Mouse (Mus musculus) lung, postnatal 25 days (tissue): ENCODE data around the gene Piwil4.
"Not testable (repeated sequence)": the region's sequence is repeated elsewhere in the genome, so short reads cannot be mapped to it uniquely, and the experiment has no call there.

Experiments
- DNase-seq: peaks from one replicate; pipeline ENCODE4 v3.0.0; 2022; ENCODE audit warnings: low spot score

The Piwil4 gene

DNA sequence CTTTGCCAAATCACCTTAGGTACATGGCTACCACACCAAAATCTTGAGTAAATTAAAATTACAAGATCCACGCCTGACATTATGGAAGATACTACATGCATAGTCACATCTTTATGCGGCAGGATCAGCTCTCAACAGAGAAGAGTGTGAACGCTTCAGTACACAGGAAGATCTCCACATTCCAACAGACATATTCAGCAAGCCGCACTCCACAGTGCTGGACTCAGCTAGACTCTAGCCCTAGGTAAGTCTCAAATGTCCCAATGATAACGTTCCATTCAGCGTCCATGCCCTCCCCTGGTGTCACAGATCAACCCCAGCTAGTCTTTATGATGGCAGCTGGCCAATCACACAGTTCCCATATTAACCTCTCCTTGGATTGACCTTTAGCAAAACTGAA lies 14.5 kb downstream of the Piwil4 start:
- DNase-seq = no peak

DNA sequence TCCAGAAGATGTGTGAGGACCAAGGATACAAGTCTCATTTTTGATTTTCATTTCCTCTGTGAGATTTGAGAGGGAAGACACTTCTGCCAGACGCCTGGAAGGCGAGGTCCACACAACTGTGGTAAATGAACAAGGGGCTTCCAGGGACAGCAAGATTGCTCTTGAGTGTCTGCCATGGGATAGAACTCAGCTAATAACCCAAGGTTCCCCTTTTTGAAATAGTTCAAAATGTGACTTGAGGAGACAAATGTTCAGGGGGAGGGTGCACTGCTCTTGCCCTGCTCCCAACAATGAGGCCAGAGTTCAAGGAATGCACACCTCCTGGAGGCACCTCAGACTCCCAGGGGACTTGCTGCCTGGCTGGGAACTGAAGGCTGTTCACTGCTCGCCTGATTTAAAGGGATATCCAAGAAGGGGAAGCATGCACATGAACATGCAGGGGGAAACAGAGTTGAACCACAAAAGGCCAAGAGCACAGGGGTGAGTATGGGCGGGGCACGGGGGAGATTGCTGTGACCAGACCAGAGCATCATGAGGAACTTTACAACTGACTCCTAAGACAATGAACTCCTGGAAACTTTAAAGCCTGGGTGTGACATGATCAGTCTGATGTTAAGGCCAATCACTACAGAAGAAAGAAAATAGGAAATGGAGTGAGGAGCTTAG lies 15.6 kb downstream of the Piwil4 start:
- DNase-seq = no peak

DNA sequence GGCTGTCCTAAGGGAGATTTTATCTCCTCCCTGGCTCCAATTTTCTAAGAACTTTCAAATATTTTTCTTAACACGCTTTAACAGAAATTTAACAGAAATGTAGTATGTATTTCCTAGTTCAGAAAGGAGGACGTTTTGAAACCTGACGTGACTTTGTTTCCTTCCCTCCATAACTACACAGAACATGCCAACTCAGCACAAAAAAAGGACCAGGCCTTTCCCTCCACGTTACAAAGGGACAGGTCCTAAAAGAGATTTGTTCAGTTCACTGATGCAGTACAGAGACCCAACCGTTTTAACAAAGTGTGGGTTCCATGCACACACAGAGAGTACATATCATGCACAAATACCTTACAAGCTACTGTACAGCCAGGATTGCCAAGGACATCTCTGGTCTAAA lies 18.9 kb downstream of the Piwil4 start:
- DNase-seq = no peak

DNA sequence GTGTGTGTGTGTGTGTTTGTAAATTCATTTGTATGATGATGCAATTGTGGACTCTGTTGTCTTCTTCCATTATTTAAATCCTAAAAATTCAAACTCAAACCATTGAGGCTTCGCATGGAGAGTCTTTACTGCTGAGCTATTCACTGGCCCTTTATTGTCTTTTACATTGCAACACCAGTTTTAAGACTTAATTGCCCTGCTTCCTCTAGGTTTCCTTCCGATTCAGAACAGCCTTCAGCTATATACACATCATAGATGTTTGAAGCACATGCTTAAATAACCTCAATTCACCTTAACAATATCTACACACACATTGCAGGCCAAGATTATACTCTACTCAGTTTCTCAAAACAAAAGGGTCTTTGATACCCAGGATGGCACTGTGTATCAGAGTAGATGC lies 20.1 kb downstream of the Piwil4 start:
- DNase-seq = no peak

DNA sequence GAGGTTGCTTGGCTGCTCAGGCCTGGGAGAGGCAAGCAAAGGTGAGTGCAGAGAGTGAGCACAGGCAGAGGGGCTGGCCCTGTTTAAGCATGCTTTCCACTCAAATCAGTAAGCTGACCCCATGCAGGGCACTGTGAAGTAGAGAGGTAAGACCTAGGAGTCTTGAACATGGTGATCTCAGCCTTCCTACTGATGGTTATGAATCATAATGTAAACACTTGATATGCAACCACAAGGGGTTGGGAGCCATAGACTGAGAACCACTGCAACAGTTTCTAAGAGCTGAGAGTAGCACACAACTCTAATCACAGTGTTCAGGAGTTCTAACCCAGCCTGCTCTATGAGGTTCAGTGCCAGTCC lies 22.2 kb downstream of the Piwil4 start:
- DNase-seq = peak; percentile 56

DNA sequence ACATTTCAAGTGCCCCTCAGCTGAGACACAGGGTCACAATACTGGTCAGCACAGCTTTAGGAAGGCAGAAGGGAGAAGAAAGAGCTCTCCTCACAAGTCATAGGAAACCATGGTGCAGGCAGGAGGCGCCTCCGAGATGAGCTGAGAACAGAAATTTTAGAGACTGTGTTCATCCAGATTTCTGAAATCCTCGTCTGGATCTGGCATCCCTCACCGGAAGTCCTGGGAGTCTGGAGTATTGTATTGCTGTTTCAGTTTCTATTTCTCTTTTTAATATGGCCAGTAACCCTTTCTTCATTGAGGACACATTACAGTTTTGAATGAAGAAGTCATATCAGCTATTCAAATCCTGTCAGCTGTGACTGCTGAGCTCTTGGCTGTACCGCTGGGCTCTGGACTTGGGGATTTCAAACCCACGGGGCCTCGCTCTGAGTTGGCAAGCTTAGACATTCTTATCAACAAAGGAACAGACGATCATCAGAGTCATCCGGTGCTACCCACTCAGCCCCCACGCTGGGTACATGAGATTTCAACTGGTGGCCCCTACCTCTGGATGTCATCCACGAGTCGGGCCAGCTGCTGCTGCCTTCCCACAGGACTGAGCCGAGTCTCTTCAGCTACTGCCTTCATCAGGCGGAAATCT lies 22.7 kb downstream of the Piwil4 start:
- peak; percentile 39 for DNase-seq

DNA sequence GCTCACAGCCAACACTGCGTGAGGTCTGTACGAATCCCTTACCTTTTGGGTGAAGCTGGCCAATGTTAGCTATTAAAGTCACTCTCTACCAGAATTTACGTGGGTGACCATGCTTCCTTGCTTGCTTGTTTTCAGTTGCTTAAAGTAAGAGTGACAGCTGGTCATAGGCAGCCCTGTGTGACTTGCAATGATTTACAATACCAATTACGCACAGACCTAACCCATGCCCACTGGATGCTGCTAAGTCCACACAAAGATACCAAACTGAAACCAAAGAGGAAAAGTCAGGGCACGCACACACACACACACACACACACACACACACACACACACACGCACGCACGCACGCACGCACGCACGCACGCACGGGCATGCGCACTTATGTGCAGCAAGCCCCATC lies 25.3 kb downstream of the Piwil4 start:
- no peak for DNase-seq

DNA sequence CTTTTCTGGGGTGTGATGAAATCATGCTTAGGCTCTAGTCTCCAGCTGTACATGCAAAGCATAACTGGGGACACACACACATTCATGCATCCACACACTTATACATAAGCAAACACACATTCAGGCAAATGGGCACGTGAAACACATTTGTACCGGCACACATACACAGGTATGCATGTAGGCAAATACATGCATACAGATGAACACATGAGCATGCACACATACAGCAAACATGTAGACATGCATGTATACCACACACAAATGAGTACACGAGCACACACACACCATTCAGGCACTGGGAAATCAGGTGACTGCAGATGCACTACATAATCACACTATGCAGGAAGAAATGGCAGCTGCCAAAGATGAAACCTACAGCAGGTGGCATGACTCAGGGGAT lies 29.6 kb downstream of the Piwil4 start:
- no peak for DNase-seq

DNA sequence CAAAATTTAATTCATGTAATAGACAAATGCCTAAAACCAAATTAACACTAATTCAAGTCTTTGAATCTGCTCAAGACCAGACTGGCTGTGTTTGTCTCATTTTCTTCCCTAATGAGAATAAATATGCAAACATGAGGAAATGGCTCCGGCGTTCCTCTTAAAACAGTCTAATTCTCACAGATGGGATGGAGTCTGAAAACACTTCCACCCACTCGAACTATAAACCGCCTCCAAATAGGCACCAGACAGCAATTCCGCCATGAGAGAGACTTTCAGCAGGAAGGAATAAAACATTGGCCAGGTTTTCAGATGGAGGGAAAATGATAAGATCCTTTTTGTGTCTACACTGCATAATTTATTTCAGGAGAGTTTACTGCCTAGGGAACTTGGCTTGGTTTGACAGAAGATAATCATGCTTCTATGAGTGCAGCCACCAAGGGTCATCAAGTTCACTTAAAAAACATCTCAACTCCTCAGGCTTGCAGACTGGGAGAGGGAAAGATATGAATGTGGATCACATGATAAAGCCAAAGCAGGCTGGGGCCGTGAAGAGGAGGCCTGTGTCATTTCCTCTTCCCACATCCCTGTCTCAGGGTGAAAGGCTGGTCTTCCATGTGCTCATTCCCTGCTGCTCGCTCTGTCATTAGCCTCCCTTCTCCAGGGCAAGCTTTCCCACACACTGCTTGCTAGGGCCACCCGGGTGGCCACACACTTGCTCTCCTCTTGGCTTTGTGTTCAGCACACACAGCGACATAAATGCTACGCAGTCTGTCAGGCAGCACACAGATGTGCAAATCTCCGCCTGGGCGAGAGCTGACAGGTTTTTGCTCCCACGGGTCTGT lies 35.0 kb downstream of the Piwil4 start:
- DNase-seq = no peak

DNA sequence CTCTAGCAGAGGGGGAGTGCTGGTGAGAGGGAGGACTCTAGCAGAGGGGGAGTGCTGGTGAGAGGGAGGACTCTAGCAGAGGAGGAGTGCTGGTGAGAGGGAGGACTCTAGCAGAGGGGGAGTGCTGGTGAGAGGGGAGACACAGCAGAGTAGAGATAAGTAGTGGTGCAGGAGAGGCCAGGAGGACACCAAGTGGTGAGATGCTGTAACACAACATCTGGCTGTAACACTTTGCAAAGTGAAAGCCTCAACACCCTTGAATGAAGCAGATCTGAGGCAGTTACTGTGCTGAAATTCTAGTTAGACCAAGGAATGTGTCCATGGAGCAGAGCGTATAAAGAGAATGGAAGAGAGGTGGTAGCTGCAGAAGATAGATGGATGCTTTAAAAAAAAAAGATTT lies 39.7 kb downstream of the Piwil4 start:
- DNase-seq = not testable (repeated sequence)

DNA sequence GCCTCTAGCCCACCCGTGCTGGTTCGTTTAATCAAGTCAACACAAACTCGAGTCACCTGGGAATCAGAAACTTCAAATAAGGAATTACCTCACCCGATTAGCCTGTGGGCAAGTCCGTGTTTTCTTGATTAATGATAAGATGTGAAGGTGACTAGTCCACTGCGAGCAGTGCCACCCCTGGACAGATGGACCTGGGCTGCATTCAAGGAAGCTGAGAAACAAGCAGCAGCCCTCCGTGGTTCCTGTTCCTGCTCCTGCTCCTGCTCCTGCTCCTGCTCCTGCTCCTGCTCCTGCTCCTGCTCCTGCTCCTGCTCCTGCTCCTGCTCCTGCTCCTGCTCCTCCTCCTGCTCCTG lies 41.3 kb downstream of the Piwil4 start:
- DNase-seq = no peak

DNA sequence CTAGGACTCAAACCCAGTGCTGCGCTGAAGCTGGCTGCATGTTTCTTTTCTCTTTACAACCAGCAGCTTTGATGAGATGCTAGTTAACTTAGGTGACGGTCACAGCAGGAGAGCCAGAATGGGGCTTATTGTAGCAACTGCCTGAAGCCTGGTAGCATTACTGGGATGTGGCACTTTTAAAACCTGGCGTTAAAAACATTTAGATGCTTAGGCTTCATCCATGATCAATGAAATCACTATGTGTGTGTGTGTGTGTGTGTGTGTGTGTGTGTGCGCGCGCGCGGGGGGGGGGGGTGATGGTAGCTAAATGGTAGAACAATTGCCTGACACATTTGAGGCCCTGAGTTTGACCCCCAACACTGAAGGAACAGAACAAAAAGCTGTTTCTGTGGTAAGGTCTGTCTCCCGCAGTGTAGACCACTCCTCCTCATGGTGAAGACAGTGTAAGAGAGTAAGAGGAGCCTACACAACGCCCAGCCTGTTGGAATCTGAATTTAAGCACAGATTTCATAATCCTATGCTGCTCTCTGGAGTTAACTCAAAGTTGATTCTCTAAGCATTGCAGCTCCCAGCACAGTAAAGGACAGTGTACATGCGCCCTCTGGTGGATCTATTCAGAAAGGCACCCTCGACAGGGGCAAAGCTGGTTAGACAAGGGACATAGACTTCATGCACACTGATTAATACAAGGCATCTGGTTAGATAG lies 41.8 kb downstream of the Piwil4 start:
- DNase-seq = peak; percentile 91

DNA sequence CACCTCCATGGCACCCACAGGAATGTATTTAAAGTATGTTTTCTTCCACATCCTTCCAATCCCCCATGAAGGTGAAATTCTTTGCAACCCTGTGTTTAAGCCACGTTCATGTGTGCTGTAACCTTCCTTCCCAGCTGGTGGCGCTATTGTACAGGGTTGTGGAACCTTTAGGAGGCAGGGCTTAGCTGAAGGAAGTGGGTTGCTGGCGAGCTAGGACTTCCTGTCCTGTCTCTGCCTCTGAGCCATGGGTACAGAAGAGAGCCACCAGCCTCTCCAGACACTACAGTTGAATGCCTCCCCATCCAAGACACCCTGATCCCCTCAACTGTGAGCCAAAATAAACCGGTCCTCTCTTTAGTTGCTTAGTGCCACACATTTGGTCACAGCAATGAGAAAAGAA lies 42.6 kb downstream of the Piwil4 start:
- peak; percentile 35 for DNase-seq

DNA sequence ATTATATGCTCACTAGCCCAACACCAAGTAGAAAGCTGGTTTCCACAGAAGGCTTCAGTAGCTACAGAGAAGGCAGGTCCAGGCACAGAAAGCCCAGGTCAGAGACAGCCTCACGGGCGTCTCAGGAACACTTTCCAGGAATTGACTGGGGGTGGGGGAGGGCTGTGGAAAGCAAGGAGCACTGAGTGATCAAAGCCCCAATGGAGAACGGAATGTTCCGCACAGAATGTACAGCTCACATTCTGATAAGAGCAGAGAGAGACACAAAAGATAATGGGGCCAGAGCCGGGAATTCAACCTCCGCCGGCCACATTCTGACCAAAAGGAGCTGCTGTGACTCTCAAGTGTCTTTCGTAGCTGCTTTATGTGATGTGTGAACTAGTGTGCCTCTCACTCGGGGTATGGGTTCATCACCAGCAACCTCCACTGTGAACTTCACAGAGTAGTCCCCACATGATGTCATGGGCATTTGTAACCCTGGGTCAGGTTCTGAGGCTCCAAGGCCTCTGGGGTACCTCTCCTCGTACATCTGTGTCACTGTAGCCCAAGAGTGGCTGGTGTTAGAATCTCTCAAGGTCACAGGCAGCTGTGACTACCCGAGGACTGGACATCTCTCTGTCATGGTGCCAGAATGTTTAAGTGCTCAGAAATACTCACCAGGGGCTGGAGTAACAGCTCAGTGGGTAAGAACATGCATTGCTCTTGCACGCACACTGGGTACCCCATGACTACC lies 51.0 kb downstream of the Piwil4 start:
- DNase-seq = peak; percentile 7

DNA sequence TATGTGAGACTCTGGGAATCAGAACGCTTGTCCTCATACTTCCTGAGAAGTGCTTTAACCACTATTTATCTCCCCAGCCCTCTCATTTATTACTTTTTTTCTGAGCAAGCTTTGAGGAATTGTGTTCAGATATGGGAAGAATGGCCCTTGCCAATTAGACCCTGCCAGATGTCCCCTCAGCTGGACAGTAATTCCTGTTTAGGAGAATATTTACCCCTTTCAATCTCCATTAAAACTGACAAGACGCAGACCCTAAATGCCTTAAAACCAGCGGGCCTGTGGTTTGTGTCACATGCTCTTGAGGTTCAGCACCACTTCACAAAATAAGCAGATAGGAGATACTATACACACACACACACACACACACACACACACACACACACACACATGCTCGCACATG lies 56.2 kb downstream of the Piwil4 start:
- DNase-seq = no peak

DNA sequence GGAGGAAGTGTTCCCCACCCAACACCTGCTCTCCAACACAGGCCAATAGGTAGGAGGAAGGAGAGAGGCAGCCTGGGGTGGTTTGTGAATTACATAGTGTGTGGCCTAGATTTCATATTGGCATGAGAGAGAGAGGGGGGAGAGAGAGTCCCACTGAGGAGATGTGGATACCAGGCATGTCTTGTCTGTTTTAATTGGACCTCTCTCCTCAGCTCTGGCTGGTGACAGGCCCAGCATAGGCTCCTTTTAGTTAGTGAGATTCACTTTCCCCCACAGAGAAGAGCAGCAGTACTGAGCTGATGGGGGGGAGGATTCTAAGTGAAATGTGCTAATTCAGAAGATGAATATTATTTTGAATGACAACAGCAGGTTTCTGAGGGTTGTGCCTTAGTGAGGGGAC lies 57.8 kb downstream of the Piwil4 start:
- no peak for DNase-seq

DNA sequence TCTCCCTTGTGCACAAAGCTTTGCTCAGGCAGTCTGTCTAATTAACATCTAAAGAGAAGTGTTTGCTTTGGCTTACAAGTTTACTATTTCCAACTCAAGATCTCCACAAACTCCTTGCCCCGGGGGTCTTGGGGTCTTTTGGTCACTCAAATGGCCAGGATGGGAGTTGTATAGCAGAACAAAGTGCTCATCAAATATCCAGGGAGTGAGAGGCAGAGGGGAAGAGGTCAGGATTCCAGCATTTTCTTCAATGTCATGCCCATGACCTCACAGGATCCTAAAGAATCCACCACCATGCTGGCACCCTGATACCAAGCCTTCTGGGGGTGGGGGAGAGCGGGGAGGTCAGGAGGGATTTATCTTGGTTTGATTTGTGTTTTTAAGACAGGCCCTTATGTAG lies 59.9 kb downstream of the Piwil4 start:
- no peak for DNase-seq

DNA sequence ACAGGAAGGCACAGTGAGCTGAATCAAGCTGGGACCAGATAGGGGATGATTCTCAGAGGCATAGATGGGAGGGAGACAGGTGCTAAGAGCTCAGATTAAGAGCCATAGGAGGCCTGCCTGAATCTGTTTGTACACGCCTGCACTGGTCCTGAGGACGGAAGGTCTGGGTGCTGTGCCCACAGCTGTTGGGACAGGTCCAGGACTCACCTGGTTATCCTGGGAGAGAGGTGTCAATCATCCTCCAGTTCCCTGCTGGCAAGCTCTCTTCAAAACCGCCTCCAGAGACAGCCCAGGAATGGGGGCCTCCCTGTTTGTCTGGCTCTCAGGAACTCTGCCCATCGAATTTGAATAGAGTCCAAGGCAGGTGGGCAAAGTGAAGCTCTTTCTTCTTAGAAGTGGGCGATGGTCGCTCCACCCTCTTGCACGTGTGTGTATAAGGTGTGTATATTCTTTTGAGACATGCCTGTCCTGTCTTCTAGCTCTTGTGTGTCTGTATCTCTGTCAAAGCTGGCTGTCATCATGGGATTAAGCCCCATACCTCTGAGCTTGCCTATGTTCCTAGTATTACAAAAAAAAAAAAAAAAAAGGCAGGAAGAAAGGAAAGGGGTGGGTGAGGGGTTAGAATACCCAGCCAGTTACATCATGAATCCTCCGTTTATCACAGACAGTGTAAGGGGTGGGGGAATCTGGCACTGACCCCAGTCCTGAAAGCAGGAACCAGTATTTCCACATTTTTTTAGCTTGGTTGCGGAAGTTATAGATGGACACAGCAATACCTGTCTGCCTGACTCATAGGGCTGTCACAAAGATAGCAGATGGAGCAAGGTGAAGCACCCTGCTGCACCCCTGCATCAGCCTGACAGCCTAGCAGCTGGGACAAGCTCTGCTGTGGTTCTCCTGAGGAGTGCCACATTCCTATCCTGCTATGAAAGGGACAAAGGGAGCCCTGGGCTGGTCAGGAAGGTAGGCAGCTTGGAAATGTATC lies 64.5 kb downstream of the Piwil4 start:
- DNase-seq = peak; percentile 20

DNA sequence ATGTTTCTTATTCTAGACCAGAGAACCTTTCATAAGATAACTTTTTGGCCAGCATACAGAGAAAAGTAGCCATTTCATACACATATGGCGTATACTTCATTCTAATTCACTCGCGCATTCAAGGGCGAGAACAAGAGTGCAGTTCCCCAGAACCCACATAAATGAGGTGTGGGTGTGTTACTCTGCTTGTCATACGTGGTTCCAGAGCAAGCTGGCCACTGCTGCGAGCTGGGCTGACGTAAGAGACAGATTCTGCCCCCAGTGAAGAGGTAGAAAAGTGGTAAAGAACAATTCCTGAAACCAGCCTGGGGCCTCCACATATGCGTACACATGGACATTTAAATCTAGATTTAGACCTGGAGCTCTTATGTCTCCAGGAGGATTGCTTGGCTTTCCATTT lies 66.0 kb downstream of the Piwil4 start:
- no peak for DNase-seq

DNA sequence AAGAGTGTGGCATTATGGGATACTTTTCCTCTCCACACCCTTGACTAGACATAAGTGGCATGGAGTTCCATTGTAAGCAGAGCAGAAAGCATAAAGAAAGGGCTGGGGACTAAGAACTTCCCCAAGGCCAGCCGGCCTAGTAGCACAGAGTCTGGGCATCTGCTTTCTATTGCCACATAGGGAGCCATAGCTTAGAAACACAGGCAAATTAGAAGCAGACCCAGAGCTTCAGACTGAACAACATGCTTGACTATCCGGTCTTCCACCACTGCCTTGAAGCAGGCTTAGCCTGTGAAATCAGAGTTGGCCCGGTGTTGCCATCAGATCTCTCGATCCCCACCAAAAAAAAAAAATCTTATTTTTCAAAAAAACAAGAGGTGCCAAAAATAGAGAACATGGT lies 67.4 kb downstream of the Piwil4 start:
- no peak for DNase-seq

DNA sequence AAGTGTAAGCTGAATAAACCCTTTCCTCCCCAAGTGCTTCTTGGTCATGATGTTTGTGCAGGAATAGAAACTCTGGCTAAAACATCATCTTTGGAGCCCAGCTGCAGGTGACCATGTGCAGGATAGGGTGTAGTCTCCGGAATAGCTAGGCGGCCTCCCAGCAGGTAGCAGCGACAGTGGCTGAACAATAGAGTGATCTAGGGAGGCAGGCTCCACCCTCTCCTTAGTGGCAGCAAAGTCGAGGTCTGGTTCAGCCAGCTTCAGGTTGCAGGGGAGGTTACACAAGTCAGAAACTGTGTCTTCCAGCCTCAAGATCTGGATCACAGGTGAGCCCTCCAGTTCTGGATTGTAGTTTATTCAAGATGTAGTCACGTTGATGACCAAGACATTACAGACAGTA lies 68.6 kb downstream of the Piwil4 start:
- DNase-seq = not testable (repeated sequence)
